Mouse (Mus musculus) urinary bladder, postnatal 14 days (tissue): Measurements from ENCODE around the gene Dctn3.

ENCODE experiments used
- DNase-seq: peaks from one replicate; pipeline ENCODE4 v3.0.0; 2021; ENCODE audit warnings: low spot score

The Dctn3 gene

GRCm38 (mm10) chr4:41671963-41672480 is 50.9 kb downstream of the Dctn3 start:
- DNase-seq = no peak

- no peak for DNase-seq
Measured at GRCm38 (mm10) chr4:41671500-41671899, 51.5 kb downstream of the Dctn3 start.

DNA sequence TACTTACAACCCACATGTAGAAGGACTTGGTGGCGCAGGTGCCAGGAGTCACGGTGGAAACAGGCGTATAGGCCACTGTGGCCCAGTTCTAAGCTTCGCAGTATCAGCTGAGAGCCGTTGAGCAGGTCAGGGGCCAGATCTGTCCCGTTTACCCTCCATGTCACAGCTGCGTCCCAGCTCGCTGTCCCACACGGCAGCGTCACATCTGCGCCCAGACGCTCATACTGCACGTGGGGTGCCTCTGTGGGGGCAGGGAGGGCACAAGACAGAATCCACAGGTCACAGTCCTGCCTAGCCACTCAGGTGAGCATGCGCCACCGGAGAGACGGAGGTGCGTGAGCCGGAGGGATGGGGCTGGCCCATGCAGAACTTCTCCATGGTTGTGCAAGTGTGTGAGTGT is 52.1 kb downstream of the Dctn3 start:
- no peak for DNase-seq

- DNase-seq = no peak
Measured at GRCm38 (mm10) chr4:41666646-41667045, 56.3 kb downstream of the Dctn3 start.

- DNase-seq = no peak
Measured at GRCm38 (mm10) chr4:41665009-41665675, 57.8 kb downstream of the Dctn3 start.
